Mouse (Mus musculus) megakaryocyte, embryonic 14.5 days (primary cell): ENCODE data around the gene Dupd1.

ENCODE experiments used
- FLI1 ChIP-seq: IDR thresholded peaks from 2 replicates; pipeline ENCODE4 v1.6.1; 2012; ENCODE audit warnings: low read length, inconsistent platforms, mixed read lengths
- GATA1 ChIP-seq: IDR thresholded peaks from 3 replicates; pipeline ENCODE4 v1.6.1; 2012; ENCODE audit warnings: mixed read lengths, low read length, inconsistent platforms, borderline replicate concordance

GRCm38 (mm10) chr14:21673100-21673499, 41.3 kb downstream of the Dupd1 start:
- no peak for TF ChIP-seq GATA1
- TF ChIP-seq FLI1, result no peak
